24 mouse cellular contexts compared by ENCODE assay signal in the genomic region with DNA sequence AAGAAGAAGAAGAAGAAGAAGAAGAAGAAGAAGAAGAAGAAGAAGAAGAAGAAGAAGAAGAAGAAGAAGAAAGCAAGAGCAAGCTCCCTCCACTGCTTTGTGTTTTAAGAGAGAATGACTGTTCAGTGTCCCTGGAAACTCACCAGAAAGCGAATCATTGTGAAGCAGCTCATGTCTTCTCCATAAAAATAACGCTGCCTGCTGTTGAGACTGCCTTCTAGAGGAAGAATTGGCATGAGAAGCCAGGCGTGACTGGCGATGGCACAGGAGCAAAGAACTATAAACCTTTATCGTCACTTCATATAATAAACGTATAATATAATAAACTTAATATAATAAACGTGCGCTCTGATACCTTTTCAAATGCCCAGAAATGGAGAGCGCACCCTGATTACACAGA. TPM values are rescaled to one million over a fixed set of nuclear protein-coding genes. Genes with fewer than 3 reads are reported as not detected.
DNase-seq lines count a peak whose midpoint lies in the region; TF ChIP-seq lines count a peak whose summit lies in the region.
"Had no signal": no experiment of that assay in that cellular context is flagged by ENCODE, and none has a peak within 500 bp of the region (broad histone marks: within the 10 kb centered on the region; RNA-seq: fewer than 3 reads in every experiment).

No protein-coding gene starts in this region.

- peak; percentile 26 for DNase-seq in layer of hippocampus, adult 11-12 months (ENCODE audit: low spot score)
- DNase-seq in layer of hippocampus, postnatal 25 days (ENCODE audit: extremely low spot score in 1 of 2, low spot score in 1 of 2): no peak
- DNase-seq in left cerebral cortex, postnatal 36 days (ENCODE audit: low spot score in 2 of 2): peak; percentile 21 to 39
- no peak for DNase-seq in left cerebral cortex, adult 2 months (ENCODE audit: extremely low spot score in 1 of 2, low spot score in 2 of 2)
- peak; percentile 87 for DNase-seq in brain, adult 2 months (ENCODE audit: low read depth, low spot score)
- DNase-seq in right cerebral cortex, postnatal 36 days (ENCODE audit: low spot score in 2 of 2): peak; percentile 40 to 48
- no peak for DNase-seq in heart, postnatal 4 days
- DNase-seq: adrenal gland, postnatal 25 days; cerebellum, adult 2 months; cerebellum, postnatal 14 days; gastrocnemius, postnatal 10 days; heart, postnatal 10 days; kidney, adult 11 months; kidney, postnatal 25 days; lung, postnatal 36 days had no signal

- no peak overlapping the region for H3K4me3 ChIP-seq in left cerebral cortex, adult 2 months
- H3K4me3 ChIP-seq: erythroblast, embryonic 14.5 days; heart, embryonic 13.5 days; hindbrain, embryonic 10.5 days; hindbrain, embryonic 15.5 days; kidney, embryonic 15.5 days; limb, embryonic 13.5 days; lung, embryonic 15.5 days had no signal

- no peak overlapping the region; the same call in 1 of the 2 replicates for H3K27ac ChIP-seq in left cerebral cortex, adult 2 months
- H3K27ac ChIP-seq: heart, embryonic 13.5 days; hindbrain, embryonic 10.5 days; hindbrain, embryonic 15.5 days; kidney, embryonic 15.5 days; limb, embryonic 13.5 days; lung, embryonic 15.5 days; stomach, postnatal 0 days had no signal

- intact Hi-C loops in left cerebral cortex, postnatal 36 days (cut with DNase I): loop anchor here (5.0 kb wide), 1 partner anchor 61 kb away; no protein-coding TSS in a partner anchor
- intact Hi-C loops in left cerebral cortex, adult 2 months (cut with DNase I): no loop called here

- no peak for TF ChIP-seq CTCF in left cerebral cortex, adult 2 months (IDR thresholded peaks at IDR 0.05)

RNA-seq across cellular contexts. Expression of a gene that starts 12.4 kb away (rescaled TPM):
- total RNA-seq in layer of hippocampus, postnatal 25 days (2021): 10 to 100 TPM; 14.0 to 17.2 TPM
- 10 to 100 TPM; 15.6 to 17.2 TPM for total RNA-seq in left cerebral cortex, postnatal 36 days (2021)
- 10 to 100 TPM; 20.2 to 23.2 TPM for total RNA-seq in left cerebral cortex, adult 2 months (2021)
- 10 to 100 TPM; 68.6 to 78.1 TPM for total RNA-seq in heart, postnatal 4 days (2021)
- total RNA-seq: megakaryocyte, adult 5-6 weeks had no signal

Comparison
In these comparisons a context has a peak if more than half of its experiments do, and no peak if none do; other contexts are left out.
1. DNase-seq: peak in layer of hippocampus, adult 11-12 months (single experiment), left cerebral cortex, postnatal 36 days (2 of 2), brain, adult 2 months (single experiment) and right cerebral cortex, postnatal 36 days (2 of 2); none in layer of hippocampus, postnatal 25 days (0 of 2), left cerebral cortex, adult 2 months (0 of 2) and heart, postnatal 4 days (single experiment).